Mouse (Mus musculus) Patski (cell line): ENCODE data around the gene Sh3pxd2b. TPM values are rescaled to one million over a fixed set of nuclear protein-coding genes. Genes with fewer than 3 reads are reported as not detected.
A peak's percentile ranks its signal among the peaks of the same experiment; 100 is the strongest.

Experiments
- ATAC-seq: fragments of 100-300 bp; one replicate; pipeline ENCODE4 v1.8.0; 2021
- CTCF ChIA-PET: fragments of 350-600 bp; sonication (Branson Sonifier 250); formaldehyde crosslinking; loops from one replicate; lab custom pipeline; 2022; ENCODE audit warnings: inconsistent platforms; lab: Charles Lee
- POLR2A ChIA-PET: fragments of 350-600 bp; sonication (Branson Sonifier 250); formaldehyde crosslinking; loops from one replicate; lab custom pipeline; 2022; ENCODE audit warnings: antibody characterized with exemption, inconsistent platforms; lab: Charles Lee
- DNase-seq: peaks from one replicate; pipeline ENCODE4 v3.0.0-alpha.2; 2011; ENCODE audit warnings: low read depth, low spot score
- H3K27me3 ChIP-seq: fragments of 371-371 bp; one replicate; pipeline ENCODE4 v1.5.1; 2021
- CTCF ChIP-seq: fragments of 100-300 bp; IDR thresholded peaks from one replicate; pipeline ENCODE4 v1.5.1; 2021
- in situ Hi-C: fragments of 300-500 bp; cut with MboI; formaldehyde crosslinking; loops from 3 replicates; pipeline ENCODE4 v1.11.1; 2018; ENCODE audit warnings: low pct_unique_long_range_greater_than_20kb, mixed read lengths
- polyA plus RNA-seq: library from polyadenylated mRNA; unstranded; gene quantifications from one replicate; pipeline ENCODE4 v1.2.3, GENCODE M21; 2021

Sh3pxd2b gene
- polyA plus RNA-seq, 1 experiment from 2014 or later: 38.4 TPM

GRCm38 (mm10) chr11:32352946-32353345 lies 5.3 kb downstream of the Sh3pxd2b start:
- POLR2A ChIA-PET: no interaction called here
- ATAC-seq (no peak), DNase-seq (no peak)
- no peak for TF ChIP-seq CTCF
- in situ Hi-C loops: no loop called here
- H3K27me3 ChIP-seq: no peaks in the 10 kb centered on the region
- CTCF ChIA-PET: interaction anchor here (1.2 kb wide), 1 partner anchor 235 kb away, joined by 3 read pairs; no protein-coding TSS in a partner anchor

GRCm38 (mm10) chr11:32355377-32355776 lies 7.8 kb downstream of the Sh3pxd2b start:
- in situ Hi-C loops: loop anchor here (5.0 kb wide), 2 partner anchors 47 to 232 kb away; no protein-coding TSS in a partner anchor
- DNase-seq: no peak
- ChIA-PET POLR2A (no interaction called here), CTCF (interaction anchor here (0.7 to 0.9 kb wide), 2 partner anchors 14 to 40 kb away, joined by 3 read pairs; no protein-coding TSS in a partner anchor)
- TF ChIP-seq CTCF: no peak
- no peaks in the 10 kb centered on the region for H3K27me3 ChIP-seq
- ATAC-seq: peak; percentile 49

- in situ Hi-C loops: loop anchor here (5.0 kb wide), 2 partner anchors 45 to 230 kb away; no protein-coding TSS in a partner anchor
- H3K27me3 ChIP-seq: no peaks in the 10 kb centered on the region
- ATAC-seq (peak; percentile 61), DNase-seq (peak; percentile 77)
- CTCF ChIA-PET: interaction anchor here (0.8 kb wide), 1 partner anchor 51 kb away, joined by 3 read pairs; no protein-coding TSS in a partner anchor
- POLR2A ChIA-PET: interaction anchor here (0.6 to 1.5 kb wide), 2 partner anchors 9 to 934 kb away, joined by 3 to 4 read pairs; no protein-coding TSS in a partner anchor
- no peak for TF ChIP-seq CTCF
Observed at GRCm38 (mm10) chr11:32357686-32358085, 10.1 kb downstream of the Sh3pxd2b start.

GRCm38 (mm10) chr11:32358399-32358798 lies 10.8 kb downstream of the Sh3pxd2b start:
- in situ Hi-C loops: loop anchor here (5.0 kb wide), 2 partner anchors 44 to 229 kb away; no protein-coding TSS in a partner anchor
- no peaks in the 10 kb centered on the region for H3K27me3 ChIP-seq
- POLR2A ChIA-PET: interaction anchor here (1.0 kb wide), 1 partner anchor 11 kb away, joined by 3 read pairs; the partner anchor contains the start of gene Sh3pxd2b
- no peak for TF ChIP-seq CTCF
- no peak for DNase-seq
- CTCF ChIA-PET: interaction anchor here (1.1 kb wide), 1 partner anchor 91 kb away, joined by 3 read pairs; no protein-coding TSS in a partner anchor
- ATAC-seq: no peak

- TF ChIP-seq CTCF: no peak
- ATAC-seq (no peak), DNase-seq (no peak)
- ChIA-PET CTCF (interaction anchor here (1.1 kb wide), 1 partner anchor 90 kb away, joined by 3 read pairs; no protein-coding TSS in a partner anchor), POLR2A (no interaction called here)
- in situ Hi-C loops: loop anchor here (5.0 kb wide), 2 partner anchors 43 to 228 kb away; no protein-coding TSS in a partner anchor
- H3K27me3 ChIP-seq: no peaks in the 10 kb centered on the region
Observed at GRCm38 (mm10) chr11:32359566-32359965, 11.9 kb downstream of the Sh3pxd2b start.

GRCm38 (mm10) chr11:32361774-32362173 lies 14.2 kb downstream of the Sh3pxd2b start:
- ATAC-seq (no peak), DNase-seq (no peak)
- ChIA-PET POLR2A (no interaction called here), CTCF (interaction anchor here (0.5 kb wide), 1 partner anchor 76 kb away, joined by 3 read pairs; no protein-coding TSS in a partner anchor)
- no peak for TF ChIP-seq CTCF
- in situ Hi-C loops: no loop called here
- H3K27me3 ChIP-seq: no peaks in the 10 kb centered on the region

- H3K27me3 ChIP-seq: no peaks in the 10 kb centered on the region
- in situ Hi-C loops: no loop called here
- POLR2A ChIA-PET: no interaction called here
- CTCF ChIA-PET: no interaction called here
- no peak for TF ChIP-seq CTCF
- ATAC-seq (peak; percentile 12), DNase-seq (no peak)
Observed at GRCm38 (mm10) chr11:32363188-32363587, 15.6 kb downstream of the Sh3pxd2b start.

GRCm38 (mm10) chr11:32363610-32364220 lies 16.1 kb downstream of the Sh3pxd2b start:
- no peak for DNase-seq
- no peak for TF ChIP-seq CTCF
- in situ Hi-C loops: no loop called here
- POLR2A ChIA-PET: interaction anchor here (0.7 kb wide), 1 partner anchor 784 kb away, joined by 3 read pairs; no protein-coding TSS in a partner anchor
- CTCF ChIA-PET: no interaction called here
- ATAC-seq: peak; percentile 76
- H3K27me3 ChIP-seq: no peaks in the 10 kb centered on the region

- ATAC-seq: no peak
- DNase-seq: no peak
- TF ChIP-seq CTCF: no peak
- H3K27me3 ChIP-seq: no peaks in the 10 kb centered on the region
- in situ Hi-C loops: no loop called here
- ChIA-PET CTCF (no interaction called here), POLR2A (no interaction called here)
Observed at GRCm38 (mm10) chr11:32364375-32364774, 16.8 kb downstream of the Sh3pxd2b start.

GRCm38 (mm10) chr11:32365498-32365897 lies 17.9 kb downstream of the Sh3pxd2b start:
- ATAC-seq (no peak), DNase-seq (no peak)
- in situ Hi-C loops: no loop called here
- CTCF ChIA-PET: interaction anchor here (1.2 kb wide), 1 partner anchor 20 kb away, joined by 3 read pairs; no protein-coding TSS in a partner anchor
- no peak for TF ChIP-seq CTCF
- POLR2A ChIA-PET: no interaction called here
- no peaks in the 10 kb centered on the region for H3K27me3 ChIP-seq

- in situ Hi-C loops: no loop called here
- TF ChIP-seq CTCF: no peak
- no peaks in the 10 kb centered on the region for H3K27me3 ChIP-seq
- ATAC-seq (no peak), DNase-seq (no peak)
- POLR2A ChIA-PET: no interaction called here
- CTCF ChIA-PET: interaction anchor here (1.4 kb wide), 1 partner anchor 10 kb away, joined by 4 read pairs; no protein-coding TSS in a partner anchor
Observed at GRCm38 (mm10) chr11:32367056-32367455, 19.4 kb downstream of the Sh3pxd2b start.
